Mouse (Mus musculus) testis, adult 10 weeks (tissue): ENCODE data around the gene Mrpl53. TPM values are rescaled to one million over a fixed set of nuclear protein-coding genes. Genes with fewer than 3 reads are reported as not detected.

ENCODE experiments used
- polyA plus RNA-seq: library from polyadenylated mRNA; stranded (reverse); fragments of 350-450 nt; fragmentation: Illumina TruSeq; extraction: RNeasy Lipid Tissue Mini Kit (QIAGEN cat#74804); gene quantifications from one replicate; pipeline ENCODE4 v1.2.3, GENCODE M21; 2014; ENCODE audit warnings: low read depth, low replicate concordance

The Mrpl53 gene
- 46.1 TPM for polyA plus RNA-seq

DNA sequence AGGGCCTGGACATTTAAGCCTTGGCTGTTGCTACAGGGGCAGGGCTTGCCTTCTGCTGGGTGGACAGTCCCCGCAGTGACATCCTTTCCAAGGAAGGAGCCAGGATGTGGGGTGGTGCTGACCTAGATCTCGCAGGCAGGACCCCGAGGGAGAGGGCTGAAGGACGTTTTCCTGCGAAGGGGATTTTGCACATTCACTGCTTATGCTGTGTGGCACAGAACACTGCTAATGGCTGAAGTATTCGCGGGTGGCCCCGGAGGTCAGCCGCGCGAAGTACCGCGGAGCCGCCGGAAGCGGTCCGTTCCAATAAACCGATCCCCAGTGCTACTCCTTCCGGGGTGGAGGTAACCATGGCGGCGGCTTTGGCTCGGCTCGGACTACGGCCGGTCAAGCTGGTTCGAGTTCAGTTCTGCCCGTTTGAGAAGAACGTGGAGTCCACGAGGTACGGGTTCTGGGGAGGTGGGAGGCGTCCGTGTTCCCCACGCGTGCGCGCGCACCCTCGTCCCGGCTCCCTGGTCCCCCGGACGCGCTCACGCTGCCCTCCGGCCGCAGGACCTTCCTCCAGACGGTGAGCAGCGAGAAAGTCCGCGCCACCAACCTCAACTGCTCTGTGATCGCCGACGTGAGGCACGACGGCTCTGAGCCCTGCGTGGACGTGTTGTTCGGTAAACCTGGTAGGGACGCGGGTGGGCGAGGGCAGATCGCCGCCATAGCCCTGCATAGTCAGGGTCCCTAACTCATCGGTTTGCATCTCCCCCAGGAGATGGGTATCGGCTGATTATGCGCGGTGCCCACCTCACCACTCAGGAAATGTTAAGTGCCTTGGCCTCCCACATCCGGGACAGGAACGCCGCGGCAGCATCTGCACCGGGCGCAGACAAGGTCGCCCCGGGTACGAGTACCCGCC lies at the start of gene Mrpl53:
Gene Mrpl53 (plus strand): TSS at position 279 of the 907 bp plus-strand sequence.

DNA sequence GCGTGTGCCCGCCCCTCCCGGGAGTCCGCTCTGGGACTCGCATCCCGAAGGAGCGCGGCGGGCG lies 38.8 kb upstream of the Mrpl53 start, which contains the start of gene Tlx2:
Gene Tlx2 (minus strand): TSS at position 47 of the 64 bp plus-strand sequence.

DNA sequence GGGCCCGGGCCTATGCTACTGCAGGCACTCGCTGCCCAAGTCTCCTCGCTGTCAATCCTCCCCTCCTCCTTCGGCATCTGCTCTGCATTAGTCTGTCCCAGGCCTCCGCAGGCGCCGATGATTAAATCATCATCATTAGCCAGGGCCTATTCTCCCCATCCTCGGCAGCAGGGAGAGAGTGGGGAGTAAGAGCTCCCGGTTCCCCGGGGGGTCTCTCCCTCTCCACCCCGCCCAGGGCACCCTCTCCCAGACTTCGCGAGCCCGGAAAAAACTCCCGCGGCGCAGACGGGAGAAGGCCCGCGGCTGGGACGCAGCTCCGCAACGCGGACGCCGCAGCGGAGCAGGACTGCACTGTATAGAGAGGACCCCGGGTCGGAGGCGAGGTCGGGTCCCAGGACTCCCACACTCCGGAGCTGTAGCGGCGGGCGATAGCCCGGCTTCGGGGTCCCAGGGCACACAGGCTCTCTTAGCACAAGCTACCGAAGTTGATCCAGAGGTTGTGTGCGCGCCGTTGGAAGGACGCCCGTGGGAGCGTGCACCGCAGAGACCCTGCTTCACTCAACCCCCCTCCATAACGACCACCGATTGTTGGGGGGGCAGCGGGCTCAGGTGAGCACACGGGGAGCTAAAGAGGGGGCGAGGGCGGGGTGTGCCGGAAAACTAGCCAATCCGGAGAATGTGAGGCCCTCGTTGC lies 31.1 kb upstream of the Mrpl53 start, which contains the start of gene Pcgf1:
Gene Pcgf1 (plus strand): TSS at position 240 of the 694 bp plus-strand sequence.

DNA sequence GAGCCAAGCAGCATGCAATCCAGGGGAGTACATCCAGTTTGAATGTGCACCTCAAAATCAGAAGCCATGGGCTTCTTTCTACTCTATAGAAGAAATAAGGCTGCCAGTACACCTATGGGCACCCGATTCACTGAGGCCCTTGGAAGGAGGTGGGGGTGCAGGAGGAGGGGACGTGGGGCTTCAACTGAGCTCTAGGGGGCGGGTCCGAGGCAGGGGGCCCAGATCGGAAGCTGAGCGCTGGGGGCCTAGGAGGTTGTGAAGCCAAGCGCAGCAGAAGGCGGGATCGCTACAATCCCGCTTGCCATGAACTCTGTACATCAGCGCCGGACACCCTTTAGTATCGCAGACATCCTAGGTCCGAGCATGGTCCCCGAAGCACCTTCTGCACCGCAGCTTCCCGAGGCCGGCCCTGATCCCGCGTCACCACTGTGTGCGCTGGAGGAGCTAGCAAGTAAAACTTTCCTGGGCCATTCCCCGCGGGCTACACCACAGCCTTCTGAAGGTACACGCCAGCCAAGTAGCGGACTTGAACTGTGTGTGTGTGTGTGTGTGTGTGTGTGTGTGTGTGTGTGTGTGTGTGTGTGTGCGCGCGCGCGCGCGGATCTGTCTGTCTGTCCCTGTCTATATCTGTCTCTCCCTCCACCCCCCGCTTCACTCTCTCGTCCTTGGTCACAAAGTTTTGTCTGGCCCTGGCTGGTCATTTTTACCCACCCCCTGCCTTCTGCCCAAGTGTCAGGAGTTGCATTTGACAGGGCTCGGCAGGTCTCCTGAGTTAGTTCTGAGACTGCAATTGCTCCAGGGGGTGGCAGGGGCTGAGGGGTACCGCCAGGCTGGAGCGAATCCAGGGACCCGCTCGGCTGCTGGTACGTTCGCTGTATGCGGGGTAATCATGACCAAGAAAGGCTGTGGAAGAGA lies 22.5 kb upstream of the Mrpl53 start, which contains the start of gene Lbx2:
Gene Lbx2 (plus strand): TSS at position 247 of the 915 bp plus-strand sequence.

DNA sequence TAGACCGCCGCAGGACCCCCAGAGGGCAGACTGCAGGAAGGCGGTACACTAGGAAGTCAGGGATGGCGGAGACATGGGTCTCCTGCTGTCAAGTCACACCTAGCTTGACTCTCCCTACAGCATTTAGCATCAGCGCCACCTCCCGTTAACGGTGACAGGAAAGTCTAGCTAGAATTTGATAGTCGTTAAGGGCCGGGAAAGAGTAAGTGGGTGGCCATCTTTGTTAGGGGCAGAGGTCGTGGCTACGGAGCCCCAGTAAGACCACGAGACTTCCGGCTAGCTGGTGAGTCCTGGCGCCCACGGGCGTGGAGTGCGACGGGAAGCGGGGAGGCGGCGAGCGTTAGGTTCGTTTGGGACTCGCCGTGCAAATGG lies 7.5 kb upstream of the Mrpl53 start, which contains the start of the genes Ccdc142 and Gm42688:
Gene Ccdc142 (plus strand): TSS at position 286 of the 372 bp plus-strand sequence.
Gene Gm42688 (plus strand): TSS at position 302 of the 372 bp plus-strand sequence.

DNA sequence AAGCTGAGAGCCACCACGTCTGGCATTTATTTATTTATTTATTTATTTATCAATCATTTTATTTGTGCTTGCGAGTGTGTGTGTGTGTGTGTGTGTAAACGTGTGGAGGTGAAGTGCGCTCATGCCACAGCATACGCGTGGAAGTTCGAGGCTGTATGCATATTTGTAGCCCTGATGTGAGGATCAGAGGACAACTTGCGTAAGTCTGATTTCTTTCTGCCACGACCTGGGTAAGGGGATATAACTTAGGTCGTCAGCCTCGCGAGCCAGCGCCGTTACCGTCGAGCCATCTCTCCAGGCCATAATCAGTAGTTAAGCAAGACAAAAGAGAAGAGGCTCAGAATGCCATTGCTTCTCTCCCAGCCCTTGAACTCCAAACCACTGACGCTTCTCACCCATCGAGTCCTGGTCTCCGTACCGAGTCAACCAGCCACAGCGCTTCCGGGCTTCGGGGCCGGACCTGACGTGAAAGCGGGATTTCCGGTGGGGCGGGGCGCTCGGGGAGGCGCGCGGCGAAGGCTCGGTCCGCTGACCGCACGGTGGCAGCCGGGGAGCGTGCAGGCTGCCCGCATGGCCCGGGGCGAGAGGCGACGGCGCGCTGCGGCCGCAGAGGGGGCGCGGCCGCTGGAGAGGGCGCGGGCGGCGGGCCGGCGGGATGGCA lies 6.3 kb downstream of the Mrpl53 start, which contains the start of gene Mogs:
Gene Mogs (plus strand): TSS at position 486 of the 661 bp plus-strand sequence.

DNA sequence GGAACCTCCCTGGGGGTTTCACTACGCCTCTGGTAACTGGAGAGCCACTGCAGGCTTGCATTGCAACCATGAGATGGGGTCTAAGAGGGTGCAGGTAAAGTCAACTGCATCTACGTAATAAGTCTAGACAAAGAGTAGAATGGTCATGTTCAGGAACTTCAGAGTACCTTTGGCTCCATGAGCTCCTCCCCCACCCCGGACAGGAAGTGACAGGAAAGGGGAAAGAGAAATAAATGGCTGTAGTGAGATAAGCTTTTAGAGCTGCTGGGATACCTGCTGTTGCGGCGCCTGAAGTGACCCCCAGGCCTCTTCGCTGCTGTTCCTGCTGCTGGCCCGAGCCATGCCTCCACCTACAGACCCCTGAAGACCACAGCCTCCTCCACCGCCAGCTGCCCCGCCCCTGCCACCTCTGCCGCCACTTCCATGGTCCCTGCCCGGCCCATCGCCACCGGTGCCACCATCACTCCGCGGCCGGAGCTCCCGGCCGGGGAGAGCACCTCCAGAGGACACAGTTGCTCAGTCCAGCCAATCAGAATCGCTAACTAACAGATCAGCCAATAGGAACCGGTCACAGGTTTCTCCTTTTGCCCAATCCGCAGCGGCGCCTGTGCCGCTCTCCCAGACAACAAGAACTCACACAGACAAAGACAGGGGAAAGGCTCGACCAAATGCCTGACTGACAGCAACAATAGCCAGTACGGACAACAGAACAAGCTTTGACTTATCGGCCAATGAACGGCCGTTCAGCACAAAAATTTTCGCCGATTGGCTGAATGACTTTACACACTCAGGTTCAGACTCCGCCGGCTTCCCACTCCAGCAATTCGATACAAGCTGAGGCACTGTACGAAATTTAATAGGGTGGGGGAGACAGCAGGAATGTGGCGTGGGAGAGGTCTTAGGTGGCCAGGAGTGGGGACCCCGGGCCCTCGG lies 12.4 kb downstream of the Mrpl53 start, which contains the start of gene Wbp1:
Gene Wbp1 (minus strand): TSS at position 630 of the 933 bp plus-strand sequence.

DNA sequence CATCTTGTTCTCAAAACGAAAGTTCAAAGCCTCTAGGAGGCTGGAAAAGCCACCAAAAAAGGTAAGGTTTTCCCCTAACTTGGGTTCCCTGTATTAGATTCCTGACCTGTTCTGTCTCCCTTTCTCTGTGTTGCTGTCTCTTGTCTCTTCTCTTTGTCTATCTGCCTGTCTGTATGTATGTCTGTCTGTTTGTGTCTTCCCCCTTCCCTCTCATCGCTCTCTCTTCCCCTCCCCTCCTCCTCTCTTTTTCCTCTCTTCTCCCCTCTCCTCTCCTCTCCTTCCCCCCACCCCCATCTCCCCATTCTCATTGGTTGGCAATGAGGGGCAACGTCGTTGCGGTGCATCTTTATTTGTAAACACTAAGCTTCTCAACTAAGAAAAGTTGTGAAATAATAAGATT lies 16.5 kb downstream of the Mrpl53 start, which contains the start of gene Ino80b:
Gene Ino80b (minus strand): TSS at position 101 of the 400 bp plus-strand sequence.

DNA sequence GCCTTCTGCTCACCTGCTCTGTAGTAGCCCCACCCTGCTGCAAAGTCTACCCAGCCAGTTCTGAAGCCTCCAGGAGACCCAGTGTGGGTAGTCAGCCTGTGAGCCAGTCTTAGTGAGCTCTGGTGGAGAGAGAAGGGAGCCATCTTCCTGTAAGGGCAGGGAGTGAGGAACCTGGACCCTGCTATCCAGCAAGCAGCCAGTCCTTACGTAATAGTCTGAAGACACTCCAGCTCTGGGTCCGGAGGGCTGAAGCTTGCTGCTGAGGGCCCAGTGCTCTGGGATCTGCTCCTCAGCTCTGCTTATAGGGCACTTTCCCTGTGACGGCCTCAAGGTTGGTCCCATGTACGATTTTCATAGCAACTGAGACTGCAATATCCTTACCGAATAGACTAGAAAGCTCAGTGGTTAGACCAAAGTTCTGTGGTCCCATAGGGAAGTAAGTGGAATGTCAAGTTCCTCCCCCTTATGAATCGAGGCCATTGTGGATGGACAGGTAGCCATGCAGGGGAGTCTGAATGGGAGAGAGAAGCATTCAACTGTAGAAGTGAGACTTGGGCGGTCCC lies 26.2 kb downstream of the Mrpl53 start, which contains the start of gene Rtkn:
Gene Rtkn (plus strand): TSS at position 513 of the 563 bp plus-strand sequence.

DNA sequence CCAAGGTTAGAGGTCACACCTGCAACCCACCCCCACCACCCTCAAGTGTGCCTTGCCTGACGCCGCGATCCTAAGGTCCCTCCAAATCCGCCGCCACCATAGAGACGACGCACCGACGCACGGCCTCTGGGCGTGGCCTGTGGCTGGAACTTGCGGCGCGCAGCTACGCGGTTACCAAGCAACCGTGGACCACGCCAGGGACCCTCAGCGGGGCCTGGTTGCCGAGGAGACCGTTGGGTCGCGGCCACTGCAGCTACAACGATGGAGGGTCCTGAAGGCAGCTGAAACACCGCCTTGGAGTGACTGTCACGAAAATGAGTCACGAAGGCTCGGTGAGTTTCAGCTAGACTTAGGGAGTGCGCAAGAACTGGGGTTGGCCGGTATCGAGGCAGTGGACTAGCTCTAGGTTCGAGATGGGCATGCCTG lies 47.4 kb downstream of the Mrpl53 start, which contains the start of the genes Wdr54 and 1700003E16Rik:
Gene Wdr54 (minus strand): TSS at position 139 of the 426 bp plus-strand sequence.
Gene 1700003E16Rik (plus strand): TSS at position 146 of the 426 bp plus-strand sequence.

Other genes starting within 250 kb of the Mrpl53 start
- 0.15 TPM for gene Sema4f, start 169.3 kb upstream of the Mrpl53 start, polyA plus RNA-seq
- 28.5 TPM for gene M1ap, start 162.1 kb upstream of the Mrpl53 start, polyA plus RNA-seq
- not detected for gene Dok1, start 75.6 kb upstream of the Mrpl53 start, polyA plus RNA-seq
- 0.42 TPM for gene Loxl3, start 74.9 kb upstream of the Mrpl53 start, polyA plus RNA-seq
- 6.2 TPM for gene Aup1, start 54.5 kb upstream of the Mrpl53 start, polyA plus RNA-seq
- 2.4 TPM for gene Htra2, start 53.8 kb upstream of the Mrpl53 start, polyA plus RNA-seq
- 0.08 TPM for gene Dqx1, start 51.2 kb upstream of the Mrpl53 start, polyA plus RNA-seq
- gene Tlx2, start 38.7 kb upstream of the Mrpl53 start, polyA plus RNA-seq, result not detected
- 13.1 TPM for gene Pcgf1, start 31.2 kb upstream of the Mrpl53 start, polyA plus RNA-seq
- gene Lbx2, start 22.7 kb upstream of the Mrpl53 start, polyA plus RNA-seq, result not detected
- gene Ccdc142, start 7.4 kb upstream of the Mrpl53 start, polyA plus RNA-seq, result not detected
- gene Gm42688, start 7.4 kb upstream of the Mrpl53 start, polyA plus RNA-seq, result 2.6 TPM
- 0.87 TPM for gene Mogs, start 6.5 kb downstream of the Mrpl53 start, polyA plus RNA-seq
- gene Wbp1, start 12.5 kb downstream of the Mrpl53 start, polyA plus RNA-seq, result 3.4 TPM
- 1.1 TPM for gene Ino80b, start 16.4 kb downstream of the Mrpl53 start, polyA plus RNA-seq
- 0.28 TPM for gene Rtkn, start 26.4 kb downstream of the Mrpl53 start, polyA plus RNA-seq
- gene Wdr54, start 47.4 kb downstream of the Mrpl53 start, polyA plus RNA-seq, result 1.5 TPM
- gene 1700003E16Rik, start 47.4 kb downstream of the Mrpl53 start, polyA plus RNA-seq, result 2.4 TPM
- 11.3 TPM for gene Dctn1, start 56.9 kb downstream of the Mrpl53 start, polyA plus RNA-seq
- 0.66 TPM for gene Slc4a5, start 110.8 kb downstream of the Mrpl53 start, polyA plus RNA-seq
- 13.1 TPM for gene Mthfd2, start 216.9 kb downstream of the Mrpl53 start, polyA plus RNA-seq
- 55.4 TPM for gene Mob1a, start 217.0 kb downstream of the Mrpl53 start, polyA plus RNA-seq
- gene Bola3, start 240.1 kb downstream of the Mrpl53 start, polyA plus RNA-seq, result 85.7 TPM